Mouse (Mus musculus): ENCODE measurements around the gene Sdccag8. TPM values are rescaled to one million over a fixed set of nuclear protein-coding genes. Genes with fewer than 3 reads are reported as not detected.

The Sdccag8 gene
- polyA plus RNA-seq, 1 experiment from 2014 or later, result 9.8 TPM

- no peak overlapping the region for H3K9ac ChIP-seq (ENCODE audit: low read depth, low read length)
- no peaks in the 10 kb centered on the region for H3K27me3 ChIP-seq (ENCODE audit: control insufficient read depth, insufficient read depth, low read length)
- WGBS (ENCODE audit: insufficient replicate concordance), result 87% methylated on average over 2 of the region's 2 CpGs
- no peak overlapping the region for H3K4me3 ChIP-seq (ENCODE audit: low read depth, low read length)
- no peak for ATAC-seq (replicated peaks; ENCODE audit: insufficient number of reproducible peaks, low FRiP score, low TSS enrichment)
- no peak overlapping the region for H3K27ac ChIP-seq (ENCODE audit: low read depth, low read length)
- H3K4me2 ChIP-seq, result no peak overlapping the region
- no peaks in the 10 kb centered on the region for H3K9me3 ChIP-seq (replicated peaks; ENCODE audit: control insufficient read depth, low read length)
- H3K36me3 ChIP-seq (ENCODE audit: control insufficient read depth, insufficient read depth, low read length), result no peaks in the 10 kb centered on the region
- peaks cover 10% of the 10 kb centered on the region for H3K4me1 ChIP-seq (ENCODE audit: control insufficient read depth, insufficient read depth, low read length)
Measured at GRCm38 (mm10) chr1:176981511-176981910, 167.1 kb downstream of the Sdccag8 start.

GRCm38 (mm10) chr1:176982671-176983070, 168.2 kb downstream of the Sdccag8 start:
- ATAC-seq (replicated peaks; ENCODE audit: insufficient number of reproducible peaks, low FRiP score, low TSS enrichment), result no peak
- Histone ChIP-seq H3K4me3 (ENCODE audit: low read depth, low read length) (no peak overlapping the region), H3K9ac (ENCODE audit: low read depth, low read length) (no peak overlapping the region), H3K27ac (ENCODE audit: low read depth, low read length) (no peak overlapping the region), H3K27me3 (ENCODE audit: control insufficient read depth, insufficient read depth, low read length) (no peaks in the 10 kb centered on the region), H3K36me3 (ENCODE audit: control insufficient read depth, insufficient read depth, low read length) (no peaks in the 10 kb centered on the region), H3K4me2 (no peak overlapping the region), H3K9me3 (replicated peaks; ENCODE audit: control insufficient read depth, low read length) (no peaks in the 10 kb centered on the region), H3K4me1 (ENCODE audit: control insufficient read depth, insufficient read depth, low read length) (peaks cover 18% of the 10 kb centered on the region)
- 57% methylated on average over 8 of the region's 8 CpGs for WGBS (ENCODE audit: insufficient replicate concordance)

GRCm38 (mm10) chr1:176985691-176986090, 171.2 kb downstream of the Sdccag8 start:
- no peak overlapping the region for H3K9ac ChIP-seq (ENCODE audit: low read depth, low read length)
- peaks cover 25% of the 10 kb centered on the region for H3K4me1 ChIP-seq (ENCODE audit: control insufficient read depth, insufficient read depth, low read length)
- H3K4me2 ChIP-seq, result no peak overlapping the region
- no peak overlapping the region for H3K27ac ChIP-seq (ENCODE audit: low read depth, low read length)
- no peaks in the 10 kb centered on the region for H3K9me3 ChIP-seq (replicated peaks; ENCODE audit: control insufficient read depth, low read length)
- no peak for ATAC-seq (replicated peaks; ENCODE audit: insufficient number of reproducible peaks, low FRiP score, low TSS enrichment)
- H3K27me3 ChIP-seq (ENCODE audit: control insufficient read depth, insufficient read depth, low read length), result no peaks in the 10 kb centered on the region
- WGBS (ENCODE audit: insufficient replicate concordance), result 75% methylated on average over 6 of the region's 6 CpGs
- H3K36me3 ChIP-seq (ENCODE audit: control insufficient read depth, insufficient read depth, low read length), result no peaks in the 10 kb centered on the region
- H3K4me3 ChIP-seq (ENCODE audit: low read depth, low read length), result no peak overlapping the region

GRCm38 (mm10) chr1:176986275-176986674, 171.8 kb downstream of the Sdccag8 start:
- 61% methylated on average over 6 of the region's 6 CpGs for WGBS (ENCODE audit: insufficient replicate concordance)
- Histone ChIP-seq H3K4me3 (ENCODE audit: low read depth, low read length) (no peak overlapping the region), H3K4me1 (ENCODE audit: control insufficient read depth, insufficient read depth, low read length) (peaks cover 26% of the 10 kb centered on the region), H3K36me3 (ENCODE audit: control insufficient read depth, insufficient read depth, low read length) (no peaks in the 10 kb centered on the region), H3K27ac (ENCODE audit: low read depth, low read length) (no peak overlapping the region), H3K27me3 (ENCODE audit: control insufficient read depth, insufficient read depth, low read length) (no peaks in the 10 kb centered on the region), H3K9ac (ENCODE audit: low read depth, low read length) (no peak overlapping the region), H3K4me2 (no peak overlapping the region), H3K9me3 (replicated peaks; ENCODE audit: control insufficient read depth, low read length) (no peaks in the 10 kb centered on the region)
- no peak for ATAC-seq (replicated peaks; ENCODE audit: insufficient number of reproducible peaks, low FRiP score, low TSS enrichment)

GRCm38 (mm10) chr1:176986990-176987740, 172.7 kb downstream of the Sdccag8 start:
- 0 out of 2 replicates have a peak overlapping the region, but pooled peaks have one; percentile 14 for H3K4me2 ChIP-seq
- peaks cover 28% of the 10 kb centered on the region for H3K4me1 ChIP-seq (ENCODE audit: control insufficient read depth, insufficient read depth, low read length)
- ATAC-seq (replicated peaks; ENCODE audit: insufficient number of reproducible peaks, low FRiP score, low TSS enrichment), result peak; percentile 75
- H3K27me3 ChIP-seq (ENCODE audit: control insufficient read depth, insufficient read depth, low read length), result no peaks in the 10 kb centered on the region
- no peaks in the 10 kb centered on the region for H3K9me3 ChIP-seq (replicated peaks; ENCODE audit: control insufficient read depth, low read length)
- peak overlapping the region; percentile 41; the same call in 1 of the 2 replicates for H3K27ac ChIP-seq (ENCODE audit: low read depth, low read length)
- H3K9ac ChIP-seq (ENCODE audit: low read depth, low read length), result no peak overlapping the region
- no peak overlapping the region for H3K4me3 ChIP-seq (ENCODE audit: low read depth, low read length)
- no peaks in the 10 kb centered on the region for H3K36me3 ChIP-seq (ENCODE audit: control insufficient read depth, insufficient read depth, low read length)
- 51% methylated on average over 6 of the region's 6 CpGs for WGBS (ENCODE audit: insufficient replicate concordance)

GRCm38 (mm10) chr1:176991473-176991872, 177.0 kb downstream of the Sdccag8 start:
- peaks cover 38% of the 10 kb centered on the region for H3K4me1 ChIP-seq (ENCODE audit: control insufficient read depth, insufficient read depth, low read length)
- H3K4me2 ChIP-seq, result no peak overlapping the region
- no peaks in the 10 kb centered on the region for H3K9me3 ChIP-seq (replicated peaks; ENCODE audit: control insufficient read depth, low read length)
- no peak for ATAC-seq (replicated peaks; ENCODE audit: insufficient number of reproducible peaks, low FRiP score, low TSS enrichment)
- H3K27me3 ChIP-seq (ENCODE audit: control insufficient read depth, insufficient read depth, low read length), result no peaks in the 10 kb centered on the region
- H3K4me3 ChIP-seq (ENCODE audit: low read depth, low read length), result no peak overlapping the region
- no peak overlapping the region for H3K27ac ChIP-seq (ENCODE audit: low read depth, low read length)
- 75% methylated on average over 4 of the region's 4 CpGs for WGBS (ENCODE audit: insufficient replicate concordance)
- no peak overlapping the region for H3K9ac ChIP-seq (ENCODE audit: low read depth, low read length)
- no peaks in the 10 kb centered on the region for H3K36me3 ChIP-seq (ENCODE audit: control insufficient read depth, insufficient read depth, low read length)

GRCm38 (mm10) chr1:176992517-176992916, 178.1 kb downstream of the Sdccag8 start:
- H3K4me1 ChIP-seq (ENCODE audit: control insufficient read depth, insufficient read depth, low read length), result peaks cover 37% of the 10 kb centered on the region
- no peak for ATAC-seq (replicated peaks; ENCODE audit: insufficient number of reproducible peaks, low FRiP score, low TSS enrichment)
- H3K4me2 ChIP-seq, result no peak overlapping the region
- no peaks in the 10 kb centered on the region for H3K27me3 ChIP-seq (ENCODE audit: control insufficient read depth, insufficient read depth, low read length)
- no peak overlapping the region for H3K27ac ChIP-seq (ENCODE audit: low read depth, low read length)
- H3K9ac ChIP-seq (ENCODE audit: low read depth, low read length), result no peak overlapping the region
- H3K9me3 ChIP-seq (replicated peaks; ENCODE audit: control insufficient read depth, low read length), result no peaks in the 10 kb centered on the region
- 76% methylated on average over 8 of the region's 8 CpGs for WGBS (ENCODE audit: insufficient replicate concordance)
- H3K36me3 ChIP-seq (ENCODE audit: control insufficient read depth, insufficient read depth, low read length), result no peaks in the 10 kb centered on the region
- H3K4me3 ChIP-seq (ENCODE audit: low read depth, low read length), result no peak overlapping the region

- H3K4me2 ChIP-seq, result no peak overlapping the region
- 73% methylated on average over 18 of the region's 18 CpGs for WGBS (ENCODE audit: insufficient replicate concordance)
- H3K4me1 ChIP-seq (ENCODE audit: control insufficient read depth, insufficient read depth, low read length), result peaks cover 39% of the 10 kb centered on the region
- ATAC-seq (replicated peaks; ENCODE audit: insufficient number of reproducible peaks, low FRiP score, low TSS enrichment), result no peak
- H3K27me3 ChIP-seq (ENCODE audit: control insufficient read depth, insufficient read depth, low read length), result no peaks in the 10 kb centered on the region
- no peak overlapping the region for H3K27ac ChIP-seq (ENCODE audit: low read depth, low read length)
- H3K36me3 ChIP-seq (ENCODE audit: control insufficient read depth, insufficient read depth, low read length), result no peaks in the 10 kb centered on the region
- no peak overlapping the region for H3K9ac ChIP-seq (ENCODE audit: low read depth, low read length)
- H3K9me3 ChIP-seq (replicated peaks; ENCODE audit: control insufficient read depth, low read length), result no peaks in the 10 kb centered on the region
- no peak overlapping the region for H3K4me3 ChIP-seq (ENCODE audit: low read depth, low read length)
Measured at GRCm38 (mm10) chr1:176993141-176994010, 178.9 kb downstream of the Sdccag8 start.

Measured in heart, embryonic 11.5 days (tissue).